Mouse (Mus musculus) stomach, embryonic 16.5 days (tissue): Measurements from ENCODE around the gene Igdcc4. TPM values are rescaled to one million over a fixed set of nuclear protein-coding genes. Genes with fewer than 3 reads are reported as not detected.

Source experiments
- ATAC-seq: fragments of 200-750 bp; cut with Nextera tagmentation; 2 replicates; pipeline ENCODE4 v1.8.0; 2017; ENCODE audit warnings: moderate number of reproducible peaks, moderate TSS enrichment; ENCODE audit not compliant: insufficient read depth, low FRiP score
- H3K27ac ChIP-seq: fragments of 300-500 bp; sonication (generic); 2 replicates; pipeline ENCODE4 v1.5.1; 2014; ENCODE audit warnings: low read length
- H3K27me3 ChIP-seq: fragments of 300-500 bp; sonication (generic); 2 replicates; pipeline ENCODE4 v1.6.1; 2014; ENCODE audit warnings: low read length, control low read depth, mixed read lengths; ENCODE audit not compliant: control insufficient read depth, insufficient read depth
- H3K36me3 ChIP-seq: fragments of 300-500 bp; sonication (generic); 2 replicates; pipeline ENCODE4 v1.6.1; 2014; ENCODE audit warnings: low read length; ENCODE audit not compliant: control insufficient read depth, insufficient read depth
- H3K4me1 ChIP-seq: fragments of 300-500 bp; sonication (generic); 2 replicates; pipeline ENCODE4 v1.6.1; 2014; ENCODE audit warnings: low read length, control low read depth, mixed read lengths; ENCODE audit not compliant: control insufficient read depth, insufficient read depth
- H3K4me2 ChIP-seq: fragments of 300-500 bp; sonication (generic); 2 replicates; pipeline ENCODE4 v1.6.1; 2014; ENCODE audit warnings: low read depth, low read length, mixed read lengths
- H3K4me3 ChIP-seq: fragments of 300-500 bp; sonication (generic); replicated peaks from 2 replicates; pipeline ENCODE4 v1.5.1; 2014; ENCODE audit warnings: mild to moderate bottlenecking, low read length
- H3K9ac ChIP-seq: fragments of 300-500 bp; sonication (generic); 2 replicates; pipeline ENCODE4 v1.6.1; 2014; ENCODE audit warnings: low read length
- H3K9me3 ChIP-seq: fragments of 300-500 bp; sonication (generic); replicated peaks from 2 replicates; pipeline ENCODE4 v1.6.1; 2016; ENCODE audit warnings: low read length, control low read depth; ENCODE audit not compliant: control insufficient read depth
- WGBS: fragments of 180-500 bp; shearing (Covaris S2); extraction: QIAGEN DNeasy Blood & Tissue Kit; methylation state at CpG from one replicate; pipeline ENCODE4 v1.1.7; 2014; 5-methylcytosine and 5-hydroxymethylcytosine counted together
- polyA plus RNA-seq: library from polyadenylated mRNA; unstranded; fragments of >200 nt; fragmentation: Nextera tagmentation; extraction: Ambion mirVana; gene quantifications from 2 replicates; pipeline ENCODE4 v1.2.1, GENCODE M21; 2015

The Igdcc4 gene
- polyA plus RNA-seq, 1 experiment from 2014 or later, result 25.6 TPM

GRCm38 (mm10) chr9:65123552-65124168 is 22.4 kb downstream of the Igdcc4 start:
- Histone ChIP-seq H3K36me3 (0 out of 2 replicates have a peak, but pooled peaks cover 7% of the 10 kb centered on the region), H3K9me3 (no peaks in the 10 kb centered on the region), H3K4me3 (peak overlapping the region; percentile 32), H3K9ac (peak overlapping the region; percentile 61), H3K27ac (no peak overlapping the region), H3K4me2 (peak overlapping the region; percentile 57), H3K27me3 (no peaks in the 10 kb centered on the region), H3K4me1 (peaks cover 5% of the 10 kb centered on the region; the same call in 1 of the 2 replicates)
- WGBS, result 16% methylated on average over 48 of the region's 48 CpGs
- peak; percentile 33; the same call in 1 of the 2 replicates for ATAC-seq

- H3K4me3 ChIP-seq, result no peak overlapping the region
- no peak for ATAC-seq
- no peak overlapping the region for H3K27ac ChIP-seq
- H3K9me3 ChIP-seq, result no peaks in the 10 kb centered on the region
- peaks cover 8% of the 10 kb centered on the region; the same call in 1 of the 2 replicates for H3K36me3 ChIP-seq
- H3K4me2 ChIP-seq, result peak overlapping the region; percentile 14
- no peak overlapping the region for H3K9ac ChIP-seq
- 27% methylated on average over 25 of the region's 25 CpGs for WGBS
- no peaks in the 10 kb centered on the region for H3K27me3 ChIP-seq
- H3K4me1 ChIP-seq, result peaks cover 4% of the 10 kb centered on the region; the same call in 1 of the 2 replicates
Observed at GRCm38 (mm10) chr9:65128123-65128815, 27.0 kb downstream of the Igdcc4 start.

GRCm38 (mm10) chr9:65131717-65132116 is 30.4 kb downstream of the Igdcc4 start:
- H3K9me3 ChIP-seq, result no peaks in the 10 kb centered on the region
- H3K9ac ChIP-seq, result no peak overlapping the region
- no peak overlapping the region for H3K4me2 ChIP-seq
- no peaks in the 10 kb centered on the region for H3K4me1 ChIP-seq
- no peak for ATAC-seq
- WGBS, result 85% methylated on average over 5 of the region's 5 CpGs
- no peak overlapping the region for H3K4me3 ChIP-seq
- H3K27me3 ChIP-seq, result no peaks in the 10 kb centered on the region
- peaks cover 10% of the 10 kb centered on the region; the same call in 1 of the 2 replicates for H3K36me3 ChIP-seq
- no peak overlapping the region for H3K27ac ChIP-seq

- no peaks in the 10 kb centered on the region for H3K9me3 ChIP-seq
- no peaks in the 10 kb centered on the region; the same call in 1 of the 2 replicates for H3K27me3 ChIP-seq
- no peak overlapping the region for H3K4me3 ChIP-seq
- WGBS, result 7% methylated on average over 10 of the region's 10 CpGs
- no peak overlapping the region for H3K4me2 ChIP-seq
- peaks cover 10% of the 10 kb centered on the region; the same call in 1 of the 2 replicates for H3K36me3 ChIP-seq
- no peaks in the 10 kb centered on the region for H3K4me1 ChIP-seq
- H3K9ac ChIP-seq, result no peak overlapping the region
- no peak for ATAC-seq
- H3K27ac ChIP-seq, result no peak overlapping the region
Observed at GRCm38 (mm10) chr9:65133739-65134138, 32.5 kb downstream of the Igdcc4 start.

GRCm38 (mm10) chr9:65135126-65135525 is 33.8 kb downstream of the Igdcc4 start:
- Histone ChIP-seq H3K27me3 (peaks cover 3% of the 10 kb centered on the region; the same call in 1 of the 2 replicates), H3K4me3 (no peak overlapping the region), H3K9me3 (no peaks in the 10 kb centered on the region), H3K4me2 (no peak overlapping the region), H3K36me3 (peaks cover 10% of the 10 kb centered on the region; the same call in 1 of the 2 replicates), H3K27ac (no peak overlapping the region), H3K9ac (no peak overlapping the region), H3K4me1 (no peaks in the 10 kb centered on the region)
- 87% methylated on average over 4 of the region's 4 CpGs for WGBS
- no peak for ATAC-seq

- H3K4me1 ChIP-seq, result peaks cover 12% of the 10 kb centered on the region
- peak overlapping the region; percentile 100 for H3K4me2 ChIP-seq
- H3K4me3 ChIP-seq, result peak overlapping the region; percentile 72
- H3K27me3 ChIP-seq, result peaks cover 6% of the 10 kb centered on the region; the same call in 1 of the 2 replicates
- peak overlapping the region; percentile 82 for H3K9ac ChIP-seq
- H3K36me3 ChIP-seq, result 0 out of 2 replicates have a peak, but pooled peaks cover under 1% of the 10 kb centered on the region
- no peaks in the 10 kb centered on the region for H3K9me3 ChIP-seq
- no peak for ATAC-seq
- H3K27ac ChIP-seq, result no peak overlapping the region
- WGBS, result under 1% methylated on average over 8 of the region's 8 CpGs
Observed at GRCm38 (mm10) chr9:65140491-65140890, 39.2 kb downstream of the Igdcc4 start.

GRCm38 (mm10) chr9:65140936-65141305 is 39.6 kb downstream of the Igdcc4 start, which contains the start of gene Igdcc3:
Gene Igdcc3 (plus strand): TSS chr9:65141189.
- under 1% methylated on average over 45 of the region's 48 CpGs for WGBS
- peaks cover 12% of the 10 kb centered on the region for H3K4me1 ChIP-seq
- H3K36me3 ChIP-seq, result no peaks in the 10 kb centered on the region
- peaks cover 6% of the 10 kb centered on the region; the same call in 1 of the 2 replicates for H3K27me3 ChIP-seq
- H3K27ac ChIP-seq, result peak within 1 kb of the TSS; percentile 69
- H3K4me2 ChIP-seq, result peak within 1 kb of the TSS; percentile 100
- H3K4me3 ChIP-seq, result peak within 1 kb of the TSS; percentile 72
- peak within 1 kb of the TSS; percentile 82 for H3K9ac ChIP-seq
- peak; percentile 75 for ATAC-seq
- H3K9me3 ChIP-seq, result no peaks in the 10 kb centered on the region

- Histone ChIP-seq H3K27ac (peak overlapping the region; percentile 69), H3K4me1 (peaks cover 12% of the 10 kb centered on the region), H3K4me3 (peak overlapping the region; percentile 72), H3K9ac (peak overlapping the region; percentile 82), H3K4me2 (peak overlapping the region; percentile 100), H3K27me3 (peaks cover 6% of the 10 kb centered on the region; the same call in 1 of the 2 replicates), H3K9me3 (no peaks in the 10 kb centered on the region), H3K36me3 (no peaks in the 10 kb centered on the region)
- ATAC-seq, result peak; percentile 67
- under 1% methylated on average over 67 of the region's 73 CpGs for WGBS
Observed at GRCm38 (mm10) chr9:65141306-65141975, 40.2 kb downstream of the Igdcc4 start.
